Mouse (Mus musculus) layer of hippocampus, adult 8-10 months (tissue): ENCODE results near the gene Mllt10. TPM values are rescaled to one million over a fixed set of nuclear protein-coding genes. Genes with fewer than 3 reads are reported as not detected.
"Not testable (repeated sequence)": the region's sequence is repeated elsewhere in the genome, so short reads cannot be mapped to it uniquely, and the experiment has no call there.

Experiments used
- DNase-seq, 2 experiments: peaks; one replicate each; pipeline ENCODE4 v3.0.0; 2022; ENCODE audit warnings: low spot score in 2 of 2
- total RNA-seq, 4 experiments: library from RNA; stranded (reverse); gene quantifications; 2 replicates each; pipeline ENCODE4 v1.2.4; 2022

Mllt10 gene
- total RNA-seq, 4 experiments from 2014 or later: 52.2 to 67.9 (median 61.5) TPM

DNA sequence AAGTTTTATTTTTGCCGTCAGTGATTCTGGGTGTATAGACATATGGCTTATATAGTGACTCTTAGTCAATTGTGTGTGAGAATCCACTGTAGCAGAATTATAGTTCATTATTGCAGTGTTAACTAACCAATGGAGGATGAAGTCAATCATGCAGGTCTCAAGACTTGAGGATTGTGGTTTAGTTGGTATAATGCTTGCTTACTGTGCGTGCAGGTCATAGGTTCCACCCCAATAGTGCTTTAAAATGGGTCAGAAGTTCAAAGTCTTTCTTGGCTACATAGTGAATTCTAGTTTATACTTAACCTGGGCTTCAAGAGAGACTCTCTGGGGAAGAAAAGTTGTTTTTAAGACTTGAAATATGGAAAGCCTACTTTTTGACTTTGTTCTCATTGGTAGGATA is 16.9 kb downstream of the Mllt10 start:
- DNase-seq: no peak

DNA sequence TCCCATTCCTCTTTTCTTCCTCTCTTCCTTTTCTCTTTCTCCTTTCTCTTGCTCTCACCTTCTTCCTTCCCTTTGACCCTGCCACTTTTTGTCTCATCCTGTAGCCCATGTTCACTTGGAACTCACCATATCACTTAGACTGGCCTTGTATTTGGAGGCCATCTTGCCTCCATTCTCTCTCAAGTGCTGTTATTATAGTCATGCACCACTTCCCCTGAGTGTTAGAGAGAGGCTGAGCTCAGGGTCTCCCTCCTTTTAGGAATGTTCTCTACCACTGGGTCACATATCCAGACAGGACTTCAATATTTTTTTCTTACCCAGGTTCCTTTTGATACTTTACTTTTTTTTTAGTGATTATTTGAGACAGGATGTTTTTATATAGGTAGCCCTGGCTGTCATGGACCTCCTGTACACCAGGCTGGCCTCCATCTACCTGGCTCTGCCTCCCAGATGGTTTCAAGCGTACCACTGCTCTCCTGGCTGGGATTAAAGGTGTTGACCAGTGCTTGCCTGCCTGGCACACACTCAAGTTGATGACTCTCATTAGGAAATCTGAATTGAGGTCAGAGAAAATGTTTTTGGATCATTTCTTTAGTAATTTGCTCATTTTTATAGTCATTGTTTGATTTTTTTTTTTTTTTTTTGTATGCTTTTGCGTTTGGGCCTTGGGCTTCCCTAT is 25.3 kb downstream of the Mllt10 start:
- DNase-seq: no peak

- DNase-seq: not testable (repeated sequence)
Observed at GRCm38 (mm10) chr2:18087695-18088094, 32.7 kb downstream of the Mllt10 start.

- no peak for DNase-seq
Observed at GRCm38 (mm10) chr2:18093858-18094257, 38.8 kb downstream of the Mllt10 start.

DNA sequence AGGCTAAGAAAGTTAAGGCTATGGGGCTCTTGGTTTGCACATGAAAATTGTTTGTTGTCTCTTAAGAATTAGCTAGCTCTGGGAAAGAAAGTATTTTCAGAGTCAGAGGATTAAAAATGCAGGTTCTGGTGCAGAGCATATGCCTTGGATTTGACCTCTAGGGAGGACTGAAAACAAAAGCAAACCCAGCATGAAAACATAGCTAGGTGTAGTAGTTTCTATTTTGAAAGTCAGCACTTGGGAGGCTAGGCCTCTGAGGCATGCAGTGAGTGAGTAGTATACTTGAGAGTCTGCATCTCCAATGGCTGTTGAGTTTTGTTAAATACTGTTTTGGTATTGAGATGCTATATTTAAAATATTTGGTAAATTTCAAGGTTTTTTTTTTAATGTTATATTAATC is 39.3 kb downstream of the Mllt10 start:
- DNase-seq: no peak

- DNase-seq: no peak
Observed at GRCm38 (mm10) chr2:18095804-18096203, 40.8 kb downstream of the Mllt10 start.

GRCm38 (mm10) chr2:18100914-18101313 is 45.9 kb downstream of the Mllt10 start:
- DNase-seq: no peak

GRCm38 (mm10) chr2:18107561-18107960 is 52.5 kb downstream of the Mllt10 start:
- DNase-seq: no peak

- DNase-seq: no peak
Observed at GRCm38 (mm10) chr2:18108214-18108613, 53.2 kb downstream of the Mllt10 start.

DNA sequence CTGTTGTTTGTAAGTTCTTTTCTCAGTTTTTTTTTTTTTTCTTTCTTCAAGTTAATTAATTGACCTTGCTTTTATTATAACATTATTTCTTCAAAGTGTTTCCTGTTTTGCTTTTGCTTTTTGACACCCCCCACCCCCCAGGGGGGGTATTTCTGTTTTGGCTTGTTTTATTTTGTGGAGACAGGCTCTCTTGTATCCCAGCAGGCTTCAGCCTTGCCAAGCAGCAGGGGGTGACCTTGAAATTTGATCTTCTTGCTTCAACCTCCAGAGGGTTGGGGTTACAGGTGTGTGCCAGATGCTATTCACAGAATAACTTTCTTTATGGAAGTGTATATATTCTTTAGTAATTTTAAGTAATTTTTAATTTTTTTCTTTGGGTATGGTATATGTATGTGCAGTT is 56.4 kb downstream of the Mllt10 start:
- no peak for DNase-seq

- no peak for DNase-seq
Observed at GRCm38 (mm10) chr2:18116432-18116831, 61.4 kb downstream of the Mllt10 start.

GRCm38 (mm10) chr2:18138131-18138530 is 83.1 kb downstream of the Mllt10 start:
- DNase-seq: no peak

GRCm38 (mm10) chr2:18139646-18140045 is 84.6 kb downstream of the Mllt10 start:
- no peak for DNase-seq

GRCm38 (mm10) chr2:18156131-18156530 is 101.1 kb downstream of the Mllt10 start:
- DNase-seq: no peak

DNA sequence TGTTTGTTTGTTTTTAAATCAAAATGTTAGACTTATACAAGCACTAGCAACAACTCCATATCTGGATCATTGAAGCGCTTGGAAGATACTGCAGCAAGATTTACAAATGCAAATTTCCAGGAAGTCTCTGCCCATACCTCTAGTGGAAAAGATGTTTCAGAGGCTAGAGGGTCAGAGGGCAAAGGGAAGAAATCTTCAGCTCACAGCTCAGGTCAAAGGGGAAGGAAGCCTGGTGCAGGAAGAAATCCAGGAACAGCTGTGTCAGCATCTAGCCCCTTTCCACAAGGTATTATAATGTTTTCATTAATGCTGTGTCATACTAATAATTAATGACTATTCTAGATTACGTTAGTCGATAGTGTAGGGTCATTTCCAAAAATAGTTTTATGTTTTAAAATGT is 104.4 kb downstream of the Mllt10 start:
- DNase-seq: no peak

GRCm38 (mm10) chr2:18160992-18161391 is 106.0 kb downstream of the Mllt10 start:
- no peak for DNase-seq

- no peak for DNase-seq
Observed at GRCm38 (mm10) chr2:18165511-18165910, 110.5 kb downstream of the Mllt10 start.

DNA sequence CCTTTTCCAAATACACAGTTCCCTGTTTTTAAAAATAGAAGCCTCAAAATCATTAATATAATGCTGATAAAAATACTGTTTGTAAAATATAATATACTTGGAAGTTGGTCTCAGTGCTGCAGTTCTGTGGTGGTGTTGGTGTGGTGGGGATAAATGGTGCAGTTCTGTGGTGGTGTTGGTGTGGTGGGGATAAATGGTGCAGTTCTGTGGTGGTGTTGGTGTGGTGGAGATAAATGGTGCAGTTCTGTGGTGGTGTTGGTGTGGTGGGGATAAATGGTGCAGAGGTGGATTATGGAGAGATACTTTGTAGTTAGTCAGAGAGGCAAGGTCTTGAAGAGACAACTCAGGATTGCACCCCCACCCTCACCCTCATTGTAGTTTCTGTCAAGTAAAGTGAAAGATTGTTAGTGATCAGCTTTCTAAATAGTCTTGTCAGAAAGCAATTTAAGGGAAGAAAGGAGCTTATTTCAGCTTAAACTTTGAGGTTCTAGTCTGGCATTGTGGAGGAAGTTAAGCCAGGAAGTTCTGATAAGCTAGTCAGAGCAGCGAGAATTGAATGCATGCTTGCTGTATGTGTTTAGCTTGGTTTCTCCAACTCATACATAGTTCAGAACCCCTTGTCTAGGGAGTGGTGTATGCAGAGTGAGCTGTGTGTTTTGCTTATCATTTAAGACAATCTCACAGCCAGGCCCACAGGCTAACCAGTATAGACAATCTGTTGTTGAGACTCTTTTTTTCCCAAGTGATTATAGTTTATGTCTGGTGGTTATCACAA is 114.3 kb downstream of the Mllt10 start:
- DNase-seq: no peak

DNA sequence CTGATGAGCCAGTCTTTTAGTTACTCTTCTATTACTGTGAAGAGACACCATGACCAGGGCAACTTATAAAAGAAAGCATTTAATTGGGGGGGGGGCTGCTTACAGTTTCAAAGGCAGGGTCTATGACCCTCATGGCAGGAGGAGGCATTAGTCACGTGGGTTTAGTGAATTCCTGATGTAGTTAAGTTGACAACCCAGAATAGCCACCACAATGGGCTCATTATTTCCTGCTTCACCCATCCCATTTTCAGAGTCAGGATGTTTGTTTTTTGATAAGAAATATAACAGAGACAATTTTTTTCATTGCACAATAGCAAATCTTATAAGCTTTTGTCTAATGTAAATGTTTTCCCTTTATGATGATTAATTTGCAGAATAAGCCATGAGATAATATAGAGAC is 120.2 kb downstream of the Mllt10 start:
- DNase-seq: no peak

- no peak for DNase-seq
Observed at GRCm38 (mm10) chr2:18176235-18176634, 121.2 kb downstream of the Mllt10 start.

GRCm38 (mm10) chr2:18180323-18180722 is 125.3 kb downstream of the Mllt10 start:
- no peak for DNase-seq

DNA sequence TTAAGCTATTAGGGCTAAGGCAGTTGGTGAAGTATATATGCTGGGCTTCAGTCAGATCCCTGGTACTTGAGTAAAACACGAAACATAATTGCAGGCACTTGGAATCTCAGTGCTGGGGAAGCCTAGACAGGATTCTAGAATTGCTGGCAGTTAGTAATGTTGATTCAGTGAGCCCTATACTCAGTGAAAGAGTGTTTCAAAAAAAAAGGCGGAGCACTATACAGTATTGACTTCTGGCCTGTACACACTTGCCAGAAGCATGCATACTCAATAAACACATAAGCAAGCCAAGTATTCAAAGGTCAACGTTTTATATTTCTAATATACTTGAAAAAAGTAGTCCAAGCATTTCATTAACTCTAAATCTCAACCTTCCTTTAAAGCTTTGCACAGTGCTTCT is 126.6 kb downstream of the Mllt10 start:
- DNase-seq: no peak

DNA sequence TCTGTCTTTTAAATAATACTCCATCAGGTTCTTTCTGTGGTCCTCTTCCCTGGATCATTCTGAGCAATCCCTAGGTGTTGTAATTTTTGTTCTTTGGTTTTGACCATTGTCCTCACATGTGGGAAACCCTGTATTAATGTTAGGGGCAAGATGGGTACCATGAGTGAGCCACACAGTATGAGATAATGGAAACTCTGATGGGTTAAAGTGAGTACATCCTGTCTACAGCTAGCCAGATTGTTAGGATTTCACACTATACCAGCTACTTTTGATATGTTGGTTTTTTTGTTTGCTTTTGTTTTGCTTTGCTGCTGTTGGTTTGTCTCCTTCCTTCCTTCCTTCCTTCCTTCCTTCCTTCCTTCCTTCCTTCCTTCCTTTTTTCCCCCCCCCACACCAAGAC is 128.0 kb downstream of the Mllt10 start:
- no peak for DNase-seq
